Mouse (Mus musculus): ENCODE measurements around the gene Tctn3.

DNA sequence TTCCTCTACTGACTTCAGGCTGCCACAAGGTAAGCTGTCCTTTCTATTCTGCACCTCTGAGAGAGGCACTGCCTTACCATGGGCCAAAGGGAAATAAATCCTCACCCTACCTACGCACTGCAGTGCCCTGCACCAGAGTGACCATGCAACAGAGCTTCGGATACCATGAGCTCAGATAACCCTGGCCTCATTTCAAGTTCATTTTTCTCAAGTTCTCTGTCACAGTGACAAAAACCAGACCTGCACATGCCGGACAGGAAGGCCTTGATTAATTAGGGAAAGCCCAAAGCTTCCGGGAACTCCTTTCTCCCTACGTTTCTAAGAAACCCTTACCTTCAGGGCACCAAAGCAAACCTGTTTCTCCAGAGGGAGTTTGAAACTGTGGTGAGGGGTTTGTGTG is 30.4 kb downstream of the Tctn3 start:
- TF ChIP-seq POLR2A (IDR thresholded peaks at IDR 0.05; ENCODE audit: borderline replicate concordance, insufficient read depth, low read length) (no peak), CTCF (IDR thresholded peaks at IDR 0.05; ENCODE audit: borderline replicate concordance, insufficient read depth, low read depth, low read length) (no peak)

All from cerebellum, adult 2 months (tissue).